Mouse (Mus musculus) lung, embryonic 16.5 days (tissue): ENCODE measurements at regions not wholly inside any gene's neighbourhood (a gene's known extent, or its start where the extent isn't known, plus 50 kb on each side); places are given as distances from the start of the nearest gene placed in this dataset.
"Not testable (repeated sequence)": the region's sequence is repeated elsewhere in the genome, so short reads cannot be mapped to it uniquely, and the experiment has no call there.

Experiments used
- ATAC-seq: fragments of 200-750 bp; cut with Nextera tagmentation; 2 replicates; pipeline ENCODE4 v1.8.0; 2017; ENCODE audit warnings: low read depth, mild to moderate bottlenecking, moderate library complexity
- H3K27ac ChIP-seq: fragments of 300-500 bp; sonication (generic); 2 replicates; pipeline ENCODE4 v1.5.1; 2014; ENCODE audit warnings: mild to moderate bottlenecking, control low read depth, low read length
- H3K27me3 ChIP-seq: fragments of 300-500 bp; sonication (generic); 2 replicates; pipeline ENCODE4 v1.6.1; 2014; ENCODE audit warnings: low read depth, low read length, mixed read lengths; ENCODE audit not compliant: control insufficient read depth, insufficient read depth
- H3K36me3 ChIP-seq: fragments of 300-500 bp; sonication (generic); 2 replicates; pipeline ENCODE4 v1.6.1; 2014; ENCODE audit warnings: low read length; ENCODE audit not compliant: control insufficient read depth, insufficient read depth
- H3K4me1 ChIP-seq: fragments of 300-500 bp; sonication (generic); replicated peaks from 2 replicates; pipeline ENCODE4 v1.6.1; 2014; ENCODE audit warnings: low read length, mixed read lengths; ENCODE audit not compliant: control insufficient read depth, insufficient read depth
- H3K4me2 ChIP-seq: fragments of 300-500 bp; sonication (generic); 2 replicates; pipeline ENCODE4 v1.6.1; 2014; ENCODE audit warnings: low read depth, low read length, control low read depth
- H3K4me3 ChIP-seq: fragments of 300-500 bp; sonication (generic); 2 replicates; pipeline ENCODE4 v1.5.1; 2014; ENCODE audit warnings: mild to moderate bottlenecking, low read length, control low read depth
- H3K9ac ChIP-seq: fragments of 300-500 bp; sonication (generic); 2 replicates; pipeline ENCODE4 v1.6.1; 2014; ENCODE audit warnings: low read length, control low read depth
- H3K9me3 ChIP-seq: fragments of 300-500 bp; sonication (generic); 2 replicates; pipeline ENCODE4 v1.6.1; 2016; ENCODE audit warnings: low read length; ENCODE audit not compliant: control insufficient read depth
- WGBS: fragments of 180-500 bp; shearing (Covaris S2); extraction: QIAGEN DNeasy Blood & Tissue Kit; methylation state at CpG from one replicate; pipeline ENCODE4 v1.1.7; 2014; 5-methylcytosine and 5-hydroxymethylcytosine counted together

DNA sequence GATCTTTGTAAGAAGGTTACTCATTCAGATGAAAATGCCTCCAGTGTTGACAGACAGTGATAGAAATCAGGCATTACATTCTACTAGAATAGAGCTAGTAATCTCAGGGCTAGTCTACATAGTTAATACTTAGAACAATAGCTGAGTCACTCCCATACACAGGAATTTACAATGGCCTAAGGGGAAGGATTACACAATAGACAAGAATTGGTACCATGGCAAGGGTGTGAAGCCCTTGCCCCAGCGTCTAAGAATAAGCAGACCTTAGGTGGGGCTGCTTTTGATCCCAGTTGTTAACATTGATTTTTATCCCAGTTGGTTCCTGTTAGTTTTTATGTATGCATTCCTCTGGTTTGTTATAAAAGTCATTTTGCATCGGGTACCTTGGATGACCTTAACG is 177.8 kb upstream of the Slc7a11 start:
- not testable (repeated sequence) for H3K36me3 ChIP-seq, H3K4me3 ChIP-seq, H3K4me1 ChIP-seq, H3K9ac ChIP-seq, H3K27me3 ChIP-seq, H3K4me2 ChIP-seq, H3K9me3 ChIP-seq, ATAC-seq, H3K27ac ChIP-seq
- WGBS, result 73% methylated on average over 3 of the region's 3 CpGs

DNA sequence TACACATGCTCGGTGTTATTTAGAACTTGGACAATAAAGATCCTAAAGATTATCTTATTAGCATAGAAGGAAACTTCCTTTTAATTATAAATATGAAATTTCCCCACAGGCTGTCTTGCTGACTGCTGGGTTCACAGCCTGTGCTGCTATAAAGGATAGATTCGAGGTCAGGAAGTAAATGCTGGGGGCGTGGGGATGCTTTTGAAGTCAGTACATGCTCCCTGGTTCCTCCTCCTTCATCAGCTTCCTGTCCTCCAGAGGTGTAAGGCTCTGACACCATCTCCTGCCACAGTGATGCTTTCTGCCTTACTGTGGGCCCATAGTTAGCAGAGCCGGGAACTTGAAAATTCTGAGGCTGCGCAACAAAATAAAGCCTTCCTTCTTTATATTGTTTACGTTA is 175.6 kb upstream of the Slc7a11 start:
- 71% methylated on average over 6 of the region's 6 CpGs for WGBS
- Histone ChIP-seq H3K27me3 (no peaks in the 10 kb centered on the region), H3K9me3 (no peaks in the 10 kb centered on the region)

DNA sequence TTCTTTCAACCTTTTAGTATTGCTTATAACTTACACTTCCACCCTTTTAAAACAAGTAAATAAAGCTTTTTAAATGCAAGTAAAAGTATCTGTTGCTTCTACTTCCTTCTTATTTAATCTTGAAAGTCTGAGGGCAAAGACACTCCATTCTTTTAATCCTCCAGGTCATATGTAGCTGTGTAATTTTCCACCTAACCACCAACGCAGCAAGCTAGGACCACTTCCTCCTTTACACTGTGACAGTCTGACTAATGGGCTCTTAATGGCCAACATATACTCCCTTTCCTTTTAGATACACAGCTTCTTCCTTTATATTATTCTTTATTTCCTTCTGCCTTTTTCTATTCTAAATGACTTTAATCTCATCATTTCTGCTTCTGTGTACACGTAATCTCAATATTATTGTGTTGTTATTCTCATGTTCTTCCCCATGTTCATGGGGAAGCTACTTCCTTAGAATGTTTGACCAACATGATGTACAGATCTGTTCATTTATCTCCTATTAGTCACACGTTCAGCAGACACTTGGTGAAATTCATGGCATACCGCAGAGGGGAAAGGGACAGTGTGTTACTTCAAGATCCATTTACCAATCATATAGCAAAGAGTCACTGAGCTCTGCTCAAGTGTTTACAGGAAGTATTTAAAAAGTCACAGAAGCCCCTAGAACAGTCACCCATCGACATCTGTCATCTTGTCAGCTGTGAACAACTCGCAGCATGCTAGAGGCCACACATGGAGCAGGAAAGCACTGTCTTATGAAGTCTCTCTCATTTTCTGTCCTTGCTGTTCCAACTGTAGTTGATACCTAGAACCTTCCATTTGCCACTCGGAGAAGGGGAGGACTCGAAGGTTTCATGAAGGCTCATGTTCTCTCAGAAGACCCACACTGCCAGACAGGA is 172.2 kb upstream of the Slc7a11 start:
- H3K27ac ChIP-seq, result no peak overlapping the region
- H3K4me2 ChIP-seq, result no peak overlapping the region
- no peaks in the 10 kb centered on the region for H3K36me3 ChIP-seq
- H3K9me3 ChIP-seq, result no peaks in the 10 kb centered on the region
- 53% methylated on average over 8 of the region's 8 CpGs for WGBS
- no peak overlapping the region for H3K4me3 ChIP-seq
- H3K9ac ChIP-seq, result no peak overlapping the region
- H3K4me1 ChIP-seq, result no peaks in the 10 kb centered on the region
- no peaks in the 10 kb centered on the region for H3K27me3 ChIP-seq
- ATAC-seq, result no peak

More for the DNA sequence above, 175.6 kb upstream of the Slc7a11 start:
- H3K27ac ChIP-seq, result no peak overlapping the region
- H3K36me3 ChIP-seq, result no peaks in the 10 kb centered on the region
- H3K4me1 ChIP-seq, result no peaks in the 10 kb centered on the region
- ATAC-seq, result no peak
- no peak overlapping the region for H3K4me2 ChIP-seq
- no peak overlapping the region for H3K4me3 ChIP-seq
- no peak overlapping the region for H3K9ac ChIP-seq

DNA sequence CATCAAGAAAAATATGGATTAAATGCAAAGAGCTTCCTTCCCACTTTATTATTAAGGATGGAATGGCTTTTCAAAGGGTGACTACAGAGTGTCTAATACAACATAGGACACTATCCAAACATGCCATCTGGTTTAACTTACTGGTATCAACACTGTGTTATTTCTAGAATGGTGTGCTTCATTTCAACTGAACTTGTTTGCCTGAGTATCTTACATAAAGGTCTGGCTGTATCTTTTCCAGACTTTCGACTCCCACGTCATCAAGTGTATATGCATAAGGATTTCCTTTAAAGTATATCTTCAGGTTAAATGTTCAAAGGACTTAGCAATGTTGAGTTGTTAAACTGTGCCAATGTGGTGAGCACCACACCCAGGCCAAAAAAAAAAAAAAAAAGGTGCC is 169.6 kb upstream of the Slc7a11 start:
- H3K4me3 ChIP-seq, result no peak overlapping the region
- WGBS, result 84% methylated on average over 2 of the region's 2 CpGs
- H3K27ac ChIP-seq, result no peak overlapping the region
- no peaks in the 10 kb centered on the region for H3K27me3 ChIP-seq
- no peak overlapping the region for H3K4me2 ChIP-seq
- H3K9ac ChIP-seq, result no peak overlapping the region
- H3K36me3 ChIP-seq, result no peaks in the 10 kb centered on the region
- no peak for ATAC-seq
- no peaks in the 10 kb centered on the region for H3K9me3 ChIP-seq
- no peaks in the 10 kb centered on the region for H3K4me1 ChIP-seq

DNA sequence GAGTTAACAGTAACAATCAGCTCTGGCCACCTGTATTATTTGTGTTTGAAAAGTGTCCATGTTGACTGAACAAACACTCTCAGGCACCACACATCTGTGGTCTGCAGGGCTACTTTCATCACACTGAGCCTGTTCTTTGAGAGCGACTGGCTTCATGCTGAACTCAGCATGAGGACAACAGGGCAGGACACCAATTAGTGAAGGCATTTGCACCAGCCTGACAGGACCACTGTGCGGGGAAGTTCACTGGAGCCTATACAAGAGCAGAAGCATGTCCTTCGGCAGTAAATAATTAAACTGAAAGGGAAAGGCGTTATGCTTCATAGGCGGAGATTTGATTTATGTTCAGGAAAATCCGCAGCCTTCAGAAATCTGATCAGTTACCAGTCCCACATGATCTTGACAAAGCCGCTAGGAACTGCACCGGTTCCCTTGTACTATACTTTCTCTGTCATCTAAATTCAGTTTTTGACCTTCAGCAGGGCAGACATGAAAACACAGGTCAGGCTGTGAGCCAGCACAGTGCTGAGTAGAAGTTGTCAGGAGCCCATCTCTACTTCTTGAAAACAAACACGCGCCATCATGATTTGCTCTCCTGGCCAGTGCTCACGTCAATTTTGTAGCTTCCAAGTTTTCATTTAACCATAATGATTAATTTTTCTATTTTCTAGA is 166.1 kb upstream of the Slc7a11 start:
- Histone ChIP-seq H3K36me3 (no peaks in the 10 kb centered on the region), H3K4me1 (no peaks in the 10 kb centered on the region), H3K9me3 (no peaks in the 10 kb centered on the region), H3K4me2 (no peak overlapping the region), H3K9ac (no peak overlapping the region), H3K4me3 (no peak overlapping the region), H3K27ac (no peak overlapping the region), H3K27me3 (no peaks in the 10 kb centered on the region)
- 45% methylated on average over 11 of the region's 11 CpGs for WGBS
- no peak for ATAC-seq

DNA sequence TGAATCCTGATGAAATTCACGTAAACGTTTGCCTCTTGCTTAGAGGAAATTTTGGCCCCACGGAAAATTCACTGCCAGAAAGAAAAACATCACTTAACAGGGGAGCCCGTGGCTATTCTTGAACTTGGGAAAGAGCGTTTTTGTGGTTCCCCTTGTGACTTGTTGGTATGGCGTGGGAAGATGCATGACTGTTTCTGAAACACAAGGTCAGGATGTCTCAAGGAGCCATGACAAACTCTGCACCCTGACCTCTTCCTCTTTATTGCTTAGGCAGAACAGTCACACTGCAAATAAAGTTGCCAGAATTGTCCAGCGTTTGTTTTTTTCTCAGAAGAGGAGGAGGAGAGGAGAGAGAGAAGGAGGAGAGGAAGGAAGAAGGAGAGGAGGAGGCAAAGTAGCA is 164.3 kb upstream of the Slc7a11 start:
- Histone ChIP-seq H3K9me3 (no peaks in the 10 kb centered on the region), H3K4me2 (no peak overlapping the region), H3K27me3 (no peaks in the 10 kb centered on the region), H3K36me3 (no peaks in the 10 kb centered on the region), H3K27ac (no peak overlapping the region), H3K4me1 (no peaks in the 10 kb centered on the region), H3K9ac (no peak overlapping the region), H3K4me3 (no peak overlapping the region)
- WGBS, result 31% methylated on average over 7 of the region's 7 CpGs
- ATAC-seq, result no peak

DNA sequence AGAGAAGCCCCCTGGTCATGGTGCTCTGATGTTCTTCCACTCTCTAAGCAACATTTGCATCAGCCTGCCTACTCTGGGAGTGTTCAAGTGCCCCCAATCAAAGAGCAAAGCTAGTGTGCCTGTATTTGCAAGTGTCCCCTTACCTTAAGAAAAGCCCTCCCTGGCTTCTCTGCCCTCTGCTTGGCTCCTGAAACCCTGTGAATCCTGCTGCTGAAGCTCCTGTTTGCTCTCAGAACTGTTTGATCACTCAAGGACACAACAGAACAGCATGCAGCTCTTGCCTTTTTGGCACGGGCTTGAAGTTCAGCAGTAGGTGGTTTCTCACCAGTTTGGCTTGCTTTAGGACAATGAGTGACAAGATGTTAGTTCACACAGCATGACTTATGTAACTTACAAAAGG is 163.6 kb upstream of the Slc7a11 start:
- WGBS, result 17% methylated on average over 1 of the region's 1 CpGs
- Histone ChIP-seq H3K9me3 (no peaks in the 10 kb centered on the region), H3K4me3 (no peak overlapping the region), H3K4me1 (no peaks in the 10 kb centered on the region), H3K9ac (no peak overlapping the region), H3K36me3 (no peaks in the 10 kb centered on the region), H3K27ac (no peak overlapping the region), H3K4me2 (no peak overlapping the region), H3K27me3 (no peaks in the 10 kb centered on the region)
- no peak for ATAC-seq

DNA sequence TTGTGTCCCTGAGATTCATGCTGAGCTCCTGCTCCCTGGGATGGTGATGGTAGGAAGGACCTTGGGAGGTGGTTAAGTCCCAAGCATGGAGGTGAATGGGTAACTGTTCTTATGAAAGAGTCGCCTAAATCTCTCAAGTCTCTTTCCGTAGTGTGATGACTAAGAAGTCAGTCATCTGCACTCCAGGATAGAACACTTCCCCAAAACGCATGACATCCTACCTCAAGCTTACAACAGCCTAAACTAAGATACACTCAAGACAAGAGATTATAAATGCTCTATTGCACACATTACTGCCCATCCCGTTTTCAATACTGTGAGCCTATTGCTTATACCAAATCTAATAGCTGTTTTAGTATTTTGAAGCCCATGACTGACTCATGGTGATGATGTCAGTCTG is 162.3 kb upstream of the Slc7a11 start:
- no peak overlapping the region for H3K27ac ChIP-seq
- no peak overlapping the region for H3K4me3 ChIP-seq
- no peaks in the 10 kb centered on the region for H3K27me3 ChIP-seq
- WGBS, result 90% methylated on average over 4 of the region's 4 CpGs
- H3K9ac ChIP-seq, result no peak overlapping the region
- H3K4me1 ChIP-seq, result no peaks in the 10 kb centered on the region
- no peak for ATAC-seq
- no peaks in the 10 kb centered on the region for H3K36me3 ChIP-seq
- no peak overlapping the region for H3K4me2 ChIP-seq
- H3K9me3 ChIP-seq, result no peaks in the 10 kb centered on the region

DNA sequence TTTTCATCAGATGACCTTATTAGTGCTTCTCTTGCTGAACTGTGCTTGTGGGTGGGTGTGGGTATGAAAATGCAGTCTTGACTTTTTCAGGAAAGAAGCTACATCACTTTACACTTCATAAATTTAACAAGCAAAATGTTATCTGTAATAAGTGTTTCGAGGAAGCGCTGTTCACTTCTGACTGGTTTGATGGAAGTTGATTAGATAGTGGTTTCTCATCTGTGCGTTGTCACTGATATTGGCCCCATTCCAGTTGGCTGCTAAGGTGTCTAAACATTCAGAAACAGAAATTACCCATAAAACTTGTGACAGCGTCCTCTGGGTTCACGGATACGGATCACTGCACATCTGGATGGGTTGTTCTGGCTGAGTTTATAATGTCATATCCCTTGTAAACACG is 159.8 kb upstream of the Slc7a11 start:
- H3K36me3 ChIP-seq, result no peaks in the 10 kb centered on the region
- no peaks in the 10 kb centered on the region for H3K9me3 ChIP-seq
- no peak overlapping the region for H3K27ac ChIP-seq
- H3K9ac ChIP-seq, result no peak overlapping the region
- ATAC-seq, result no peak
- no peaks in the 10 kb centered on the region for H3K27me3 ChIP-seq
- no peak overlapping the region for H3K4me3 ChIP-seq
- H3K4me2 ChIP-seq, result no peak overlapping the region
- H3K4me1 ChIP-seq, result no peaks in the 10 kb centered on the region
- WGBS, result 34% methylated on average over 7 of the region's 7 CpGs
